Mouse (Mus musculus) lung, postnatal 0 days (tissue): ENCODE measurements at regions not wholly inside any gene's neighbourhood (a gene's known extent, or its start where the extent isn't known, plus 50 kb on each side); places are given as distances from the start of the nearest gene placed in this dataset.

Source experiments
- ATAC-seq: fragments of 200-750 bp; cut with Nextera tagmentation; 2 replicates; pipeline ENCODE4 v1.8.0; 2017; ENCODE audit warnings: moderate library complexity
- DNase-seq: peaks from one replicate; pipeline ENCODE4 v3.0.0-alpha.2; 2016; ENCODE audit warnings: low spot score
- H3K27ac ChIP-seq: fragments of 300-500 bp; sonication (generic); 2 replicates; pipeline ENCODE4 v1.5.1; 2014; ENCODE audit warnings: antibody characterized with exemption, mild to moderate bottlenecking, low read length, mixed read lengths
- H3K27me3 ChIP-seq: fragments of 300-500 bp; sonication (generic); replicated peaks from 2 replicates; pipeline ENCODE4 v1.6.1; 2014; ENCODE audit warnings: low read length, mixed read lengths; ENCODE audit not compliant: insufficient read depth
- H3K36me3 ChIP-seq: fragments of 300-500 bp; sonication (generic); 2 replicates; pipeline ENCODE4 v1.6.1; 2014; ENCODE audit warnings: low read length, mixed read lengths; ENCODE audit not compliant: insufficient read depth
- H3K4me1 ChIP-seq: fragments of 300-500 bp; sonication (generic); 2 replicates; pipeline ENCODE4 v1.6.1; 2014; ENCODE audit warnings: antibody characterized with exemption, low read depth, low read length, mixed read lengths; ENCODE audit not compliant: insufficient read depth
- H3K4me2 ChIP-seq: fragments of 300-500 bp; sonication (generic); replicated peaks from 2 replicates; pipeline ENCODE4 v1.6.1; 2014; ENCODE audit warnings: low read depth, mild to moderate bottlenecking, low read length, moderate library complexity, mixed read lengths
- H3K4me3 ChIP-seq: fragments of 300-500 bp; sonication (generic); 2 replicates; pipeline ENCODE4 v1.5.1; 2014; ENCODE audit warnings: low read depth, low read length
- H3K9ac ChIP-seq: fragments of 300-500 bp; sonication (generic); replicated peaks from 2 replicates; pipeline ENCODE4 v1.6.1; 2014; ENCODE audit warnings: low read depth, mild to moderate bottlenecking
- H3K9me3 ChIP-seq: fragments of 300-500 bp; sonication (generic); 2 replicates; pipeline ENCODE4 v1.6.1; 2016; ENCODE audit warnings: low read length, mixed read lengths
- CTCF ChIP-seq: IDR thresholded peaks from 2 replicates; pipeline ENCODE4 v1.5.1; 2016; ENCODE audit warnings: antibody characterized with exemption, mild to moderate bottlenecking
- EP300 ChIP-seq: IDR thresholded peaks from 2 replicates; pipeline ENCODE4 v1.6.1; 2016; ENCODE audit warnings: antibody characterized with exemption, mild to moderate bottlenecking, control low read depth
- WGBS: fragments of 180-500 bp; shearing (Covaris S2); extraction: QIAGEN DNeasy Blood & Tissue Kit; methylation state at CpG from one replicate; pipeline ENCODE4 v1.1.7; 2014; 5-methylcytosine and 5-hydroxymethylcytosine counted together

GRCm38 (mm10) chr1:63869342-63869741 lies 100.3 kb upstream of the 4933402D24Rik start:
- H3K27me3 ChIP-seq = no peaks in the 10 kb centered on the region
- no peak overlapping the region for H3K4me3 ChIP-seq
- ATAC-seq (no peak), DNase-seq (no peak)
- H3K4me2 ChIP-seq = no peak overlapping the region
- H3K27ac ChIP-seq = no peak overlapping the region
- H3K4me1 ChIP-seq = no peaks in the 10 kb centered on the region
- WGBS = 84% methylated on average over 2 of the region's 2 CpGs
- no peak overlapping the region for H3K9ac ChIP-seq
- no peaks in the 10 kb centered on the region for H3K36me3 ChIP-seq
- TF ChIP-seq EP300 (no peak), CTCF (no peak)
- no peaks in the 10 kb centered on the region for H3K9me3 ChIP-seq

DNA sequence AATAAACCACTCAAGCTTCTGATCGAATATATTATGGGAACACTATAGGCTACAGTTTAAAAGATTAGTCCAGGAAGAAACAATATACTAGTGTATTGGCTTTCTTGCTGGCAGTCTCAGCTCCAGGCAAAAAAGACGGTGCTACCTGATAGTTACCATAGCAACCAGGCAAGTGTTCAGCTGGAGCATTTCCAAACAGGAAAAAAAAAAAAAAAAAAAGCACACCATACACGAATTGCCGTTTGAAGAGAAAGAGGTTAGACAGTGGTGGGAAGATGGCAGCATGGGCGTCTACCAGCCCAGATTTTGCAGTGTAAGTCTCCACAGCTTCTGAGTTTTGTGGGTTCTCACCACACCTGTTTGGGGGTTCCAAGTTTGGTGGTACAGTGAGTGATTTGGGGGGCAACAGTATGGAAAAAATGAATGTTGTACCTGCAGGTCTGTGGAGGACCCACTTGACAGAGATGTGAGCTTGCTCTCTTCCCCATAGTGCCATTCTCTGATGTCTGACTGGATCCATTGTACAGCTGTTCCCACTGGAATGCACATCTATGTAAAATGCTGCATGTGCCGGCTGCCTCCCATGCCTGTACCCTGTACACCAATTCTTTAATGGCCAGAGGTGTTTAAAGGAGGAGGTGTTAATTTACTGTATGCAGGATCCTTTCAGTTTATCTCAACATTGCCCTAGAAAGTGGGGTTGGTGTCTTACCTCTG lies 89.0 kb upstream of the 4933402D24Rik start:
- DNase-seq = peak; percentile 8
- H3K27ac ChIP-seq = no peak overlapping the region

DNA sequence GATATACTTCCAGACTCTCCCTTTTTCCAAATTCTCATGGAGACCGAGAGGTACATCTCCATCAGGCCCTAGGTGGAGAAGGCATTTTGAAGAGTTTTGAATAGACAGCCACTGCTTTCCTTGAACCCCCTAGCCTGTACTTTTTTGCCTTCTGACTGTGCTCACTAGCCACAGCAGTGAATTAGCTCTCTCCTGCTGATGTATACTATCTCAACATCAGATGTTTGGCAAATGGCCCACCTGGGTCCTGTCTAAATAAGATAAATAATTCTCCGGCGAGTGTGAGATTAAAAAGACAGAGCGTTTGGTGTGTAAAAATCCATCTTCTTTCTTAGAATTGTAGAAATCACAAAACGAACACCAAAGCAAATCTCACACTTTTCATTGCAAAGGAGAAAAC lies 88.4 kb upstream of the 4933402D24Rik start:
- no peak overlapping the region for H3K4me2 ChIP-seq
- ATAC-seq = no peak
- no peaks in the 10 kb centered on the region for H3K27me3 ChIP-seq
- H3K27ac ChIP-seq = no peak overlapping the region
- H3K4me3 ChIP-seq = no peak overlapping the region
- H3K4me1 ChIP-seq = no peaks in the 10 kb centered on the region
- WGBS = 23% methylated on average over 5 of the region's 5 CpGs
- H3K9ac ChIP-seq = no peak overlapping the region
- H3K9me3 ChIP-seq = no peaks in the 10 kb centered on the region
- TF ChIP-seq CTCF = no peak
- TF ChIP-seq EP300 = no peak
- DNase-seq = no peak
- H3K36me3 ChIP-seq = no peaks in the 10 kb centered on the region

More for the DNA sequence above, 89.0 kb upstream of the 4933402D24Rik start:
- Histone ChIP-seq H3K4me1 (no peaks in the 10 kb centered on the region), H3K9me3 (no peaks in the 10 kb centered on the region), H3K4me3 (no peak overlapping the region), H3K4me2 (no peak overlapping the region), H3K27me3 (no peaks in the 10 kb centered on the region), H3K36me3 (no peaks in the 10 kb centered on the region), H3K9ac (no peak overlapping the region)
- WGBS = 22% methylated on average over 6 of the region's 6 CpGs
- ATAC-seq = no peak
- no peak for TF ChIP-seq EP300
- TF ChIP-seq CTCF = no peak

- Histone ChIP-seq H3K9me3 (no peaks in the 10 kb centered on the region), H3K4me2 (no peak overlapping the region), H3K27me3 (no peaks in the 10 kb centered on the region), H3K9ac (no peak overlapping the region), H3K36me3 (no peaks in the 10 kb centered on the region), H3K4me1 (no peaks in the 10 kb centered on the region), H3K27ac (no peak overlapping the region), H3K4me3 (no peak overlapping the region)
- WGBS = 85% methylated on average over 2 of the region's 2 CpGs
- ATAC-seq (no peak), DNase-seq (no peak)
- TF ChIP-seq EP300 (no peak), CTCF (no peak)
Measured at GRCm38 (mm10) chr1:63856366-63856765, 87.3 kb upstream of the 4933402D24Rik start.

DNA sequence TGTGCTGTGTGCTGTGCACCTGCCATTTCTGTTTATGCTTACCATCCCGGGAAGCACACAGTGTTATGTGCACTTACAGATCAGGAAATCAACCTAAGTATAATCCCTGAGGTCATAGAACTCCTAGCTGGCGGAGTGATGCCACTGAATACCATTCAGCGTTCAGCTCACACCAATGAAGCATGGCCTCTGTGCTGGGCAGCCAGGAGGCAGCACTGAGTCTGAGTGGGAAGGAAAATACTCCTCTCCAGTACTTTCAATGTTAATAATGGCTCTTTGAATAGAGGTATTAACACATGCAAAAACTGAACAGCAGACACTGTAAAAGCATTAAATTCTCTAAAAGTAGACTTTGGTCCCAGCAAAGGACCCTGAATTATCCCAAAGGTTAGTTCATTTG lies 85.7 kb upstream of the 4933402D24Rik start:
- no peak overlapping the region for H3K4me3 ChIP-seq
- H3K27me3 ChIP-seq = no peaks in the 10 kb centered on the region
- H3K4me2 ChIP-seq = no peak overlapping the region
- no peaks in the 10 kb centered on the region for H3K4me1 ChIP-seq
- ATAC-seq (no peak; the same call in 1 of the 2 replicates), DNase-seq (no peak)
- TF ChIP-seq CTCF = peak; percentile 65
- no peak for TF ChIP-seq EP300
- H3K9ac ChIP-seq = no peak overlapping the region
- H3K27ac ChIP-seq = no peak overlapping the region
- no peaks in the 10 kb centered on the region for H3K9me3 ChIP-seq
- WGBS = 47% methylated on average over 3 of the region's 3 CpGs
- no peaks in the 10 kb centered on the region for H3K36me3 ChIP-seq

- Histone ChIP-seq H3K36me3 (no peaks in the 10 kb centered on the region), H3K9ac (no peak overlapping the region), H3K9me3 (no peaks in the 10 kb centered on the region), H3K27me3 (no peaks in the 10 kb centered on the region), H3K4me1 (no peaks in the 10 kb centered on the region), H3K4me3 (no peak overlapping the region), H3K27ac (no peak overlapping the region), H3K4me2 (no peak overlapping the region)
- no peak for TF ChIP-seq CTCF
- ATAC-seq = no peak
- WGBS = 40% methylated on average over 4 of the region's 4 CpGs
- DNase-seq = no peak
Measured at GRCm38 (mm10) chr1:63851476-63852094, 82.5 kb upstream of the 4933402D24Rik start.
